Mouse (Mus musculus): ENCODE results near the gene Gm13304.
"Not testable (repeated sequence)": the region's sequence is repeated elsewhere in the genome, so short reads cannot be mapped to it uniquely, and the experiment has no call there.

Gm13304 gene

DNA sequence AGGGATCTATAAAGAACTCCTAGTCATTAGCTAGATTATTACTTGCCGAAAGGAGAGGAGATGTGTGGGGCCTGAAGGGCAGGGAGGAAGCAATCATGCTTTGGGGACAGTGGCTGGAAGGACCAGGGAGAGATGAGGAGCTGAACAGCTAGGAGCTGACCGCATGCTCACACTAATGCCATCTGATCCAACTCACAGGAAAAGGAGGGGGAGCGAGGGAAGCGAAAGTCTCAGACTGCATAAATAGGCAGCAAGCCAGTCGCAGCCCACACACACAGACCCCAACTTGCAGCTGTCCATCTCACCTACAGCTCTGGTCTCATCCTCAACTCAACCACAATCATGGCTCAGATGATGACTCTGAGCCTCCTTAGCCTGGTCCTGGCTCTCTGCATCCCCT, at the start of gene Gm13304:
Gene Gm13304, plus strand, starts transcription at position 301 of the 400 bp plus-strand sequence.
- in situ Hi-C loops (cut with MboI): not testable (repeated sequence)

- in situ Hi-C loops (cut with MboI): not testable (repeated sequence)
These were observed 23.7 kb upstream of the Gm13304 start, which contains the start of gene Gm3893 for GRCm38 (mm10) chr4:42090907-42091306. Gm3893 (plus strand) TSS chr4:42091207.

DNA sequence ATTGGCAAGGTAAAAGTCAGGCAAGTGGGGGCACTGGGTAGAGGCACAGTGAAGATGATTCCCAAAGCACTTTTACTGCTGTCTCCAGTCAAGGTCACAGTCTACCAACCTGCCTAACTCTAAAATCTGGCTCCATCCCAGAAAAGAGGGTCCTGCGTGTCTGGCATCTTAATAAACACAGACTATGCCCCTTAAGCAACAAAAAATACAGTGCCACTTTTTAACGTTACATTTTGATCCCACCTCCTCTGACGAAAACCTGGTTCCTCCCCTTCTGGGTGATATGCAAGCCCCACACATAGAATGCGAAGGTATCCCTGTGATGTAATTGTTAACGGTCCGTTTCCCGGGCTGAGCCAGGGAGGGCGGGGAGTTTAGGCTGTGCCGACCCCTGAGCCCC, 38.5 kb downstream of the Gm13304 start, which contains the start of gene Gm13306:
Gene Gm13306, plus strand, starts transcription at position 301 of the 400 bp plus-strand sequence.
- in situ Hi-C loops (cut with MboI): not testable (repeated sequence)

Data from mature B cell (primary cell).